Mouse (Mus musculus) retina, embryonic 14.5 days (tissue): ENCODE measurements around the gene Eef1g.

Experiments used
- DNase-seq: peaks from one replicate; pipeline ENCODE4 v3.0.0-alpha.2; 2015; ENCODE audit warnings: low spot score

Gene Eef1g

GRCm38 (mm10) chr19:9026634-9027033 lies 59.8 kb downstream of the Eef1g start:
- DNase-seq: no peak

GRCm38 (mm10) chr19:9027795-9028194 lies 61.0 kb downstream of the Eef1g start:
- DNase-seq: no peak
